Mouse (Mus musculus) liver, postnatal 0 days (tissue): ENCODE results near the gene Gm21440. TPM values are rescaled to one million over a fixed set of nuclear protein-coding genes. Genes with fewer than 3 reads are reported as not detected.
"Not testable (repeated sequence)": the region's sequence is repeated elsewhere in the genome, so short reads cannot be mapped to it uniquely, and the experiment has no call there.

ENCODE experiments used
- ATAC-seq: fragments of 200-750 bp; cut with Nextera tagmentation; 2 replicates; pipeline ENCODE4 v1.8.0; 2017; ENCODE audit warnings: mild to moderate bottlenecking, moderate library complexity
- DNase-seq: peaks from one replicate; pipeline ENCODE4 v3.0.0-alpha.2; 2016
- H3K27ac ChIP-seq: fragments of 300-500 bp; sonication (generic); 2 replicates; pipeline ENCODE4 v1.5.1; 2014; ENCODE audit warnings: antibody characterized with exemption, moderate library complexity, mild to moderate bottlenecking, low read depth
- H3K27me3 ChIP-seq: fragments of 300-500 bp; sonication (generic); 2 replicates; pipeline ENCODE4 v1.6.1; 2014; ENCODE audit warnings: low read length, control low read depth, mixed read lengths; ENCODE audit not compliant: insufficient read depth
- H3K36me3 ChIP-seq: fragments of 300-500 bp; sonication (generic); replicated peaks from 2 replicates; pipeline ENCODE4 v1.6.1; 2014; ENCODE audit warnings: mild to moderate bottlenecking, control low read depth, low read length, moderate library complexity, mixed read lengths; ENCODE audit not compliant: insufficient read depth
- H3K4me1 ChIP-seq: fragments of 300-500 bp; sonication (generic); 2 replicates; pipeline ENCODE4 v1.6.1; 2014; ENCODE audit warnings: antibody characterized with exemption, mild to moderate bottlenecking, control low read depth; ENCODE audit not compliant: insufficient read depth
- H3K4me2 ChIP-seq: fragments of 300-500 bp; sonication (generic); 2 replicates; pipeline ENCODE4 v1.6.1; 2014; ENCODE audit warnings: low read depth, mild to moderate bottlenecking, low read length, moderate library complexity, mixed read lengths
- H3K4me3 ChIP-seq: fragments of 300-500 bp; sonication (generic); 2 replicates; pipeline ENCODE4 v1.5.1; 2014; ENCODE audit warnings: low read depth, low read length
- H3K9ac ChIP-seq: fragments of 300-500 bp; sonication (generic); replicated peaks from 2 replicates; pipeline ENCODE4 v1.6.1; 2014; ENCODE audit warnings: mild to moderate bottlenecking, moderate library complexity
- H3K9me3 ChIP-seq: fragments of 300-500 bp; sonication (generic); 2 replicates; pipeline ENCODE4 v1.6.1; 2016; ENCODE audit warnings: mild to moderate bottlenecking, control low read depth, low read length, mixed read lengths
- WGBS: fragments of 180-500 bp; shearing (Covaris S2); extraction: QIAGEN DNeasy Blood & Tissue Kit; methylation state at CpG from one replicate; pipeline ENCODE4 v1.1.7; 2014; ENCODE audit not compliant: insufficient replicate concordance; 5-methylcytosine and 5-hydroxymethylcytosine counted together
- polyA plus RNA-seq: library from polyadenylated mRNA; unstranded; fragments of >200 nt; fragmentation: Nextera tagmentation; extraction: Ambion mirVana; gene quantifications from 2 replicates; pipeline ENCODE4 v1.2.1, GENCODE M21; 2015

Gene Gm21440
- polyA plus RNA-seq = not detected in 2 replicates

GRCm38 (mm10) chrY:13252091-13252490 is at the start of gene Gm21440, which contains the start of gene Gm21454:
Gene Gm21440 (plus strand): TSS chrY:13252391.
Gene Gm21454 (plus strand): TSS chrY:13252442.
- H3K36me3 ChIP-seq, H3K9ac ChIP-seq, H3K27me3 ChIP-seq, H3K27ac ChIP-seq, ATAC-seq, H3K4me2 ChIP-seq, DNase-seq, H3K4me3 ChIP-seq, H3K9me3 ChIP-seq, H3K4me1 ChIP-seq: not testable (repeated sequence)

DNA sequence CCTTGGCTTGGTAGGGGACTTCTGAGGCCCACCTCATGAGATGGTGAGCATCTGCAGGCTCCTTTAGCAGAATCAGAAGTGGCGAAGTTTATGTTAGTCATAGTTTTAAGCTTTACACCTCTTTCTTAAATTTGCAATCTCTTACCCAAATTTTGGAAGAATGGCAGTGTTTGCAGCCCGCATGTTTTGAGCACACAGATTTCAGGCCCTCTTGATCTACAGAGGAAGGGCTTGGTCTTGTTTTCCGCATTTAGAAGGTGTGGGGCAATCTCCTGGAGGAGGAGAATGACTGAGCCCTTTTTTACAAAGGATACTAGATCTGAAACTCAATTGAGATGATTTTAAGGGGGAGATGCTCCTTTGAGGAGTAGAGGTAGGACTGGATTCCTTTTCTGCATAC is 28.4 kb upstream of the Gm21440 start, which contains the start of gene Gm21828:
Gm21828 (minus strand) TSS at position 101 of the 400 bp plus-strand sequence.
- not testable (repeated sequence) for H3K4me3 ChIP-seq, H3K4me2 ChIP-seq, H3K4me1 ChIP-seq, DNase-seq, H3K36me3 ChIP-seq, H3K27ac ChIP-seq, H3K9me3 ChIP-seq, H3K9ac ChIP-seq, H3K27me3 ChIP-seq, ATAC-seq
- no CpG with 5 or more reads among the region's 3 CpGs for WGBS

Other genes starting within 250 kb of the Gm21440 start
- gene Gm20807, start 209.5 kb upstream of the Gm21440 start, polyA plus RNA-seq = not detected in 2 replicates
- not detected in 2 replicates for gene Gm21891, start 118.9 kb upstream of the Gm21440 start, polyA plus RNA-seq
- not detected in 2 replicates for gene Gm21425, start 90.4 kb upstream of the Gm21440 start, polyA plus RNA-seq
- not detected in 2 replicates for gene Gm21828, start 28.5 kb upstream of the Gm21440 start, polyA plus RNA-seq
- gene Gm21454, start 51 bp downstream of the Gm21440 start, polyA plus RNA-seq = not detected in 2 replicates
- gene Gm21725, start 96.7 kb downstream of the Gm21440 start, polyA plus RNA-seq = not detected in 2 replicates
- gene Gm21866, start 213.2 kb downstream of the Gm21440 start, polyA plus RNA-seq = not detected in 2 replicates
- not detected in 2 replicates for gene Gm20773, start 241.6 kb downstream of the Gm21440 start, polyA plus RNA-seq